Mouse (Mus musculus): ENCODE data around the gene Nid2. TPM values are rescaled to one million over a fixed set of nuclear protein-coding genes. Genes with fewer than 3 reads are reported as not detected.

Nid2 gene
- polyA plus RNA-seq, 1 experiment = 10.4 TPM

GRCm38 (mm10) chr14:19823321-19824142 is 72.5 kb downstream of the Nid2 start, which contains the start of gene Rtraf:
Gene Rtraf, minus strand, starts transcription at chr14:19823824.
- under 1% methylated on average over 80 of the region's 80 CpGs for WGBS
- peak; percentile 93 for DNase-seq
- TF ChIP-seq POLR2A (IDR thresholded peaks at IDR 0.05; ENCODE audit: borderline replicate concordance, extremely low read depth, low read depth, low read length) (peak; percentile 76; the same call in 1 of the 2 replicates), CTCF (IDR thresholded peaks at IDR 0.05; ENCODE audit: insufficient read depth, low read length) (no peak)
- Histone ChIP-seq H3K4me1 (ENCODE audit: control insufficient read depth, insufficient read depth, low read length) (peaks cover 4% of the 10 kb centered on the region; the same call in 1 of the 2 replicates), H3K4me3 (replicated peaks; ENCODE audit: extremely low read depth, low read depth, low read length) (peak within 1 kb of the TSS; percentile 76)

GRCm38 (mm10) chr14:19825481-19825880 is 74.4 kb downstream of the Nid2 start:
- H3K4me3 ChIP-seq (replicated peaks; ENCODE audit: extremely low read depth, low read depth, low read length) = no peak overlapping the region
- no peak for DNase-seq
- no peak for TF ChIP-seq CTCF (IDR thresholded peaks at IDR 0.05; ENCODE audit: insufficient read depth, low read length)
- peaks cover 4% of the 10 kb centered on the region; the same call in 1 of the 2 replicates for H3K4me1 ChIP-seq (ENCODE audit: control insufficient read depth, insufficient read depth, low read length)
- 63% methylated on average over 11 of the region's 11 CpGs for WGBS

GRCm38 (mm10) chr14:19836289-19836688 is 85.2 kb downstream of the Nid2 start:
- whole genome bisulfite sequencing = 81% methylated on average over 3 of the region's 3 CpGs
- no peak for DNase-seq
- no peak overlapping the region for H3K4me3 ChIP-seq (replicated peaks; ENCODE audit: extremely low read depth, low read depth, low read length)
- TF ChIP-seq POLR2A (IDR thresholded peaks at IDR 0.05; ENCODE audit: borderline replicate concordance, extremely low read depth, low read depth, low read length) = no peak
- TF ChIP-seq CTCF (IDR thresholded peaks at IDR 0.05; ENCODE audit: insufficient read depth, low read length) = no peak
- H3K4me1 ChIP-seq (ENCODE audit: control insufficient read depth, insufficient read depth, low read length) = no peaks in the 10 kb centered on the region

- peak; percentile 58 for DNase-seq
- H3K4me1 ChIP-seq (ENCODE audit: control insufficient read depth, insufficient read depth, low read length) = no peaks in the 10 kb centered on the region
- WGBS = 22% methylated on average over 15 of the region's 15 CpGs
- TF ChIP-seq CTCF (IDR thresholded peaks at IDR 0.05; ENCODE audit: insufficient read depth, low read length) = peak; percentile 21
- TF ChIP-seq POLR2A (IDR thresholded peaks at IDR 0.05; ENCODE audit: borderline replicate concordance, extremely low read depth, low read depth, low read length) = no peak
- H3K4me3 ChIP-seq (replicated peaks; ENCODE audit: extremely low read depth, low read depth, low read length) = peak overlapping the region; percentile 15
These were observed 88.7 kb downstream of the Nid2 start for GRCm38 (mm10) chr14:19839600-19840332.

GRCm38 (mm10) chr14:19853471-19853870 is 102.4 kb downstream of the Nid2 start:
- 69% methylated on average over 3 of the region's 3 CpGs for WGBS
- no peak overlapping the region for H3K4me3 ChIP-seq (replicated peaks; ENCODE audit: extremely low read depth, low read depth, low read length)
- no peak for TF ChIP-seq POLR2A (IDR thresholded peaks at IDR 0.05; ENCODE audit: borderline replicate concordance, extremely low read depth, low read depth, low read length)
- TF ChIP-seq CTCF (IDR thresholded peaks at IDR 0.05; ENCODE audit: insufficient read depth, low read length) = no peak
- no peaks in the 10 kb centered on the region for H3K4me1 ChIP-seq (ENCODE audit: control insufficient read depth, insufficient read depth, low read length)
- no peak for DNase-seq

- TF ChIP-seq POLR2A (IDR thresholded peaks at IDR 0.05; ENCODE audit: borderline replicate concordance, extremely low read depth, low read depth, low read length) (no peak), CTCF (IDR thresholded peaks at IDR 0.05; ENCODE audit: insufficient read depth, low read length) (no peak)
- Histone ChIP-seq H3K4me1 (ENCODE audit: control insufficient read depth, insufficient read depth, low read length) (no peaks in the 10 kb centered on the region), H3K4me3 (replicated peaks; ENCODE audit: extremely low read depth, low read depth, low read length) (no peak overlapping the region)
- no peak for DNase-seq
- 80% methylated on average over 2 of the region's 2 CpGs for WGBS
These were observed 107.2 kb downstream of the Nid2 start for GRCm38 (mm10) chr14:19858279-19858678.

GRCm38 (mm10) chr14:19858808-19859776 is 108.0 kb downstream of the Nid2 start:
- Histone ChIP-seq H3K4me1 (ENCODE audit: control insufficient read depth, insufficient read depth, low read length) (peaks cover 2% of the 10 kb centered on the region; the same call in 1 of the 2 replicates), H3K4me3 (replicated peaks; ENCODE audit: extremely low read depth, low read depth, low read length) (no peak overlapping the region)
- 39% methylated on average over 8 of the region's 8 CpGs for WGBS
- no peak for TF ChIP-seq CTCF (IDR thresholded peaks at IDR 0.05; ENCODE audit: insufficient read depth, low read length)
- TF ChIP-seq POLR2A (IDR thresholded peaks at IDR 0.05; ENCODE audit: borderline replicate concordance, extremely low read depth, low read depth, low read length) = no peak
- no peak for DNase-seq

GRCm38 (mm10) chr14:19860281-19860680 is 109.2 kb downstream of the Nid2 start:
- TF ChIP-seq POLR2A (IDR thresholded peaks at IDR 0.05; ENCODE audit: borderline replicate concordance, extremely low read depth, low read depth, low read length) (no peak), CTCF (IDR thresholded peaks at IDR 0.05; ENCODE audit: insufficient read depth, low read length) (no peak)
- Histone ChIP-seq H3K4me3 (replicated peaks; ENCODE audit: extremely low read depth, low read depth, low read length) (no peak overlapping the region), H3K4me1 (ENCODE audit: control insufficient read depth, insufficient read depth, low read length) (peaks cover 4% of the 10 kb centered on the region; the same call in 1 of the 2 replicates)
- no peak for DNase-seq
- 95% methylated on average over 4 of the region's 4 CpGs for WGBS

Other genes with a start within 250 kb of the Nid2 start
- gene Gm2244, start 201.3 kb upstream of the Nid2 start, polyA plus RNA-seq (2012; rRNA removed) = not detected in 2 replicates
- 0.06 and 0.33 TPM in 2 replicates for gene Gm2237, start 166.1 kb upstream of the Nid2 start, polyA plus RNA-seq (2012; rRNA removed)
- not detected in 2 replicates for gene Gm5458, start 148.7 kb upstream of the Nid2 start, polyA plus RNA-seq (2012; rRNA removed)
- 18.0 TPM in 2 replicates for gene Rtraf, start 72.6 kb downstream of the Nid2 start, polyA plus RNA-seq (2012; rRNA removed)
- gene Gng2, start 226.4 kb downstream of the Nid2 start, polyA plus RNA-seq (2012; rRNA removed) = 11.9 and 16.1 TPM in 2 replicates

Measured in lung, adult 2 months (tissue).